Mouse (Mus musculus) liver, embryonic 14.5 days (tissue): Measurements from ENCODE around the gene Rdh16f2.

Source experiments
- CTCF ChIP-seq: IDR thresholded peaks from 2 replicates; pipeline ENCODE4 v1.5.1; 2016; ENCODE audit warnings: antibody characterized with exemption, low read depth, control low read depth
- EP300 ChIP-seq: IDR thresholded peaks from 2 replicates; pipeline ENCODE4 v1.6.1; 2016; ENCODE audit warnings: antibody characterized with exemption, low read depth

- TF ChIP-seq CTCF: no peak
- no peak for TF ChIP-seq EP300
Observed at GRCm38 (mm10) chr10:127896705-127897104, 30.4 kb downstream of the Rdh16f2 start.
